Mouse (Mus musculus) CH12.LX (cell line): ENCODE results near the gene Pcsk6. TPM values are rescaled to one million over a fixed set of nuclear protein-coding genes. Genes with fewer than 3 reads are reported as not detected.

ENCODE experiments used
- DNase-seq: peaks from one replicate; pipeline ENCODE4 v3.0.0-alpha.2; 2013; ENCODE audit errors: extremely low read depth
- H3K27ac ChIP-seq: 2 replicates; pipeline ENCODE4 v1.5.1; 2012; ENCODE audit warnings: low read depth, mild to moderate bottlenecking, control low read depth, moderate library complexity; ENCODE audit not compliant: insufficient read depth
- H3K27me3 ChIP-seq: replicated peaks from 2 replicates; pipeline ENCODE3; 2012; ENCODE audit warnings: inconsistent platforms
- H3K36me3 ChIP-seq, 2 experiments: replicated peaks in 1 of 2; 2 replicates each; pipeline versions ENCODE3 to v1.6.1; 2012; ENCODE audit warnings: inconsistent platforms in 1 of 2, low read length in 1 of 2, mild to moderate bottlenecking in 1 of 2, mixed read lengths in 1 of 2, moderate library complexity in 1 of 2; ENCODE audit not compliant: control insufficient read depth in 1 of 2, insufficient read depth in 1 of 2
- H3K4me1 ChIP-seq, 2 experiments: 2 replicates each; pipeline ENCODE4 v1.6.1; 2012; ENCODE audit warnings: inconsistent platforms in 1 of 2, moderate library complexity in 1 of 2; ENCODE audit not compliant: insufficient read depth in 2 of 2, control insufficient read depth in 1 of 2
- H3K4me2 ChIP-seq: 2 replicates; pipeline ENCODE4 v1.6.1; 2012; ENCODE audit warnings: low read depth, mild to moderate bottlenecking, control low read depth; ENCODE audit not compliant: poor library complexity, insufficient read depth, severe bottlenecking
- H3K4me3 ChIP-seq, 3 experiments: fragments of 150-350 bp in 1 of 3; sonication (generic) in 1 of 3; replicated peaks in 1 of 3; 2 replicates each; pipeline versions ENCODE3 to v1.5.1; 2011 to 2012; ENCODE audit warnings: low read depth in 2 of 3, low read length in 2 of 3, mild to moderate bottlenecking in 2 of 3, moderate library complexity in 2 of 3, control low read depth in 1 of 3, improper control_type of control experiment in 1 of 3, inconsistent platforms in 1 of 3, mixed read lengths in 1 of 3; ENCODE audit not compliant: poor library complexity in 1 of 3
- H3K79me2 ChIP-seq: replicated peaks from 2 replicates; pipeline ENCODE4 v1.6.1; 2012; ENCODE audit warnings: mild to moderate bottlenecking, moderate library complexity; ENCODE audit not compliant: control insufficient read depth, poor library complexity, insufficient read depth, severe bottlenecking; ENCODE audit errors: extremely low read depth
- H3K9ac ChIP-seq: 2 replicates; pipeline ENCODE4 v1.6.1; 2012; ENCODE audit warnings: low read depth, mild to moderate bottlenecking, control low read depth, moderate library complexity; ENCODE audit not compliant: insufficient read depth
- H3K9me3 ChIP-seq: replicated peaks from 2 replicates; pipeline ENCODE3; 2012; ENCODE audit warnings: low read length, inconsistent platforms, mixed read lengths
- BHLHE40 ChIP-seq: IDR thresholded peaks from 2 replicates; pipeline ENCODE4 v1.6.1; 2011; ENCODE audit warnings: mild to moderate bottlenecking, low read depth, low read length, improper control_type of control experiment
- CTCF ChIP-seq, 2 experiments: IDR thresholded peaks in 1 of 2; conservative IDR thresholded peaks in 1 of 2; 2 replicates each; pipeline ENCODE4 v1.5.1; 2011 to 2012; ENCODE audit warnings: low read depth in 2 of 2, low read length in 2 of 2, improper control_type of control experiment in 1 of 2, inconsistent platforms in 1 of 2, mild to moderate bottlenecking in 1 of 2, moderate library complexity in 1 of 2
- JUND ChIP-seq: conservative IDR thresholded peaks from 2 replicates; pipeline ENCODE4 v1.6.1; 2011; ENCODE audit warnings: low read depth, low read length, improper control_type of control experiment
- MAZ ChIP-seq: IDR thresholded peaks from 2 replicates; pipeline ENCODE4 v1.6.1; 2012; ENCODE audit warnings: low read depth, mild to moderate bottlenecking, inconsistent platforms, low read length, improper control_type of control experiment, moderate library complexity
- MEF2A ChIP-seq: IDR thresholded peaks from 2 replicates; pipeline ENCODE4 v1.6.1; 2014; ENCODE audit warnings: low read depth, mild to moderate bottlenecking, inconsistent platforms, low read length, improper control_type of control experiment, borderline replicate concordance
- POLR2A ChIP-seq: IDR thresholded peaks from 2 replicates; pipeline ENCODE4 v1.6.1; 2011; ENCODE audit warnings: low read depth, mild to moderate bottlenecking, improper control_type of control experiment, low read length
- POLR2AphosphoS2 ChIP-seq: IDR thresholded peaks from 2 replicates; pipeline ENCODE4 v1.6.1; 2011; ENCODE audit warnings: low read depth, low read length, improper control_type of control experiment
- SIN3A ChIP-seq: IDR thresholded peaks from 2 replicates; pipeline ENCODE4 v1.6.1; 2012; ENCODE audit warnings: low read length, improper control_type of control experiment, inconsistent platforms
- dilution Hi-C: fragments of 300-500 bp; cut with MboI; formaldehyde crosslinking; loops from 2 replicates; pipeline ENCODE4 v1.14.3; 2020; ENCODE audit warnings: low sequenced_read_pairs; ENCODE audit not compliant: extremely low pct_unique_long_range_greater_than_20kb, extremely low pct_ligation_motif_present
- in situ Hi-C: fragments of 300-500 bp; cut with MboI; formaldehyde crosslinking; loops from 3 replicates; pipeline ENCODE4 v1.14.3; 2019; ENCODE audit warnings: low sequenced_read_pairs, low pct_ligation_motif_present, low pct_unique_long_range_greater_than_20kb, mixed read lengths
- polyA plus RNA-seq: library from polyadenylated mRNA; unstranded; fragments of >175 nt; gene quantifications from 2 replicates; pipeline ENCODE4 v1.2.1, GENCODE M21; 2012; ENCODE audit warnings: low read depth; ENCODE audit not compliant: insufficient read length
- total RNA-seq, 2 experiments: library from RNA; depleted of rRNA; stranded (reverse); fragments of 300-350 nt in 1 of 2; fragments of >200 nt in 1 of 2; gene quantifications; 2 replicates each; pipeline ENCODE4 v1.2.3; 2012 to 2014

The Pcsk6 gene
- total and polyA plus RNA-seq, 3 experiments, result not detected

- peaks cover 9% of the 10 kb centered on the region for H3K9me3 ChIP-seq
- in situ Hi-C loops, result no loop called here
- dilution Hi-C loops, result no loop called here
- no peaks in the 10 kb centered on the region for H3K4me1 ChIP-seq
- H3K27ac ChIP-seq, result no peak overlapping the region
- H3K36me3 ChIP-seq, result no peaks in the 10 kb centered on the region
- H3K27me3 ChIP-seq, result peaks cover 44% of the 10 kb centered on the region
- no peak for TF ChIP-seq MEF2A
- no peak for TF ChIP-seq POLR2AphosphoS2
- TF ChIP-seq CTCF (conservative IDR thresholded peaks at IDR 0.05 in 1 of 2, IDR thresholded peaks at IDR 0.05 in 1 of 2; ENCODE audit: low read depth in 2 of 2, low read length in 2 of 2), result no peak
- no peak for TF ChIP-seq BHLHE40
- DNase-seq, result no peak
- H3K4me3 ChIP-seq, result no peak overlapping the region
- H3K4me2 ChIP-seq, result no peak overlapping the region
- no peak overlapping the region for H3K9ac ChIP-seq
- no peaks in the 10 kb centered on the region for H3K79me2 ChIP-seq
Measured at GRCm38 (mm10) chr7:65862473-65863176, 1.1 kb downstream of the Pcsk6 start.

GRCm38 (mm10) chr7:65869173-65869572 lies 7.6 kb downstream of the Pcsk6 start:
- in situ Hi-C loops, result no loop called here
- Histone ChIP-seq H3K4me1 (no peaks in the 10 kb centered on the region), H3K79me2 (no peaks in the 10 kb centered on the region), H3K27me3 (peaks cover 69% of the 10 kb centered on the region), H3K9ac (no peak overlapping the region), H3K4me3 (no peak overlapping the region), H3K27ac (no peak overlapping the region), H3K36me3 (no peaks in the 10 kb centered on the region), H3K9me3 (no peaks in the 10 kb centered on the region), H3K4me2 (no peak overlapping the region)
- no peak for DNase-seq
- dilution Hi-C loops, result no loop called here
- TF ChIP-seq SIN3A, result no peak

GRCm38 (mm10) chr7:65869794-65870193 lies 8.3 kb downstream of the Pcsk6 start:
- H3K79me2 ChIP-seq, result no peaks in the 10 kb centered on the region
- H3K9me3 ChIP-seq, result no peaks in the 10 kb centered on the region
- peaks cover 71% of the 10 kb centered on the region for H3K27me3 ChIP-seq
- no peak overlapping the region for H3K4me3 ChIP-seq
- in situ Hi-C loops (no loop called here), dilution Hi-C loops (no loop called here)
- no peak for DNase-seq
- H3K27ac ChIP-seq, result no peak overlapping the region
- H3K36me3 ChIP-seq, result no peaks in the 10 kb centered on the region
- no peaks in the 10 kb centered on the region for H3K4me1 ChIP-seq
- TF ChIP-seq JUND, result no peak
- no peak for TF ChIP-seq MAZ
- TF ChIP-seq BHLHE40, result no peak
- TF ChIP-seq POLR2A, result no peak
- no peak overlapping the region for H3K4me2 ChIP-seq
- no peak overlapping the region for H3K9ac ChIP-seq
